Mouse (Mus musculus) erythroblast, embryonic 14.5 days (primary cell): ENCODE results near the gene 6430548M08Rik.

Experiments used
- GATA1 ChIP-seq: IDR thresholded peaks from 2 replicates; pipeline ENCODE4 v1.6.1; 2012; ENCODE audit warnings: low read length, inconsistent platforms, mixed read lengths
- TAL1 ChIP-seq: IDR thresholded peaks from 3 replicates; pipeline ENCODE4 v1.6.1; 2012; ENCODE audit warnings: low read length, inconsistent platforms, mixed read lengths

DNA sequence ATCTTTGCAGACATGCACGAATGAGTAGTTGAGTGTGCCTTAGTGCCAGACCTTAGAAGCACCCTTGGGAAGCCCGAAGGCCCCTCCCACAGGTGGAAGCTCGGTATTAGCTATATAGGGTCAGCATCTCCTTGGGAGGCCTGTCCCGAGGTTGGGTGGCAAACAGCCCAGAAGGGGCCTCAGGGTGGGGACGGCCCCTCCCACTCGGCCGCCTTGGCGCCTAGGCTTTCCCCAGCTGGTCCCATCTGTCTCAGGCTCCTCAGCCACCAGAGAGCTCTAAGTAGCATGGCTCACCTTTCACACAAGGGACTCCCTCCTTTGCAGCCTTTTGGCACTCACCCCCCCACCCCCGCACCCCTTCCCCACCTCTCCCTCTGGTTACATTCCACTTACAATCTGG is 70.4 kb downstream of the 6430548M08Rik start:
- TF ChIP-seq GATA1 (no peak), TAL1 (no peak)
